ENCODE assay signal across 10 mouse cellular contexts in genomic region chr4:99182660-99183431, GRCm38 (mm10). TPM values are rescaled to one million over a fixed set of nuclear protein-coding genes. Genes with fewer than 3 reads are reported as not detected.
DNase-seq lines count a peak whose midpoint lies in the region; TF ChIP-seq lines count a peak whose summit lies in the region.
"Had no signal": no experiment of that assay in that cellular context is flagged by ENCODE, and none has a peak within 500 bp of the region (broad histone marks: within the 10 kb centered on the region; RNA-seq: fewer than 3 reads in every experiment).

No protein-coding gene starts in this region.

- no peak overlapping the region for H3K27ac ChIP-seq in cortical plate, adult 2 months (ENCODE audit: insufficient read depth, low read length)
- H3K27ac ChIP-seq: liver, embryonic 15.5 days had no signal

- TF ChIP-seq CTCF in cortical plate, adult 2 months (IDR thresholded peaks at IDR 0.05; ENCODE audit: extremely low read depth, insufficient read depth, low read length), result peak; percentile 24; the same call in 1 of the 2 replicates

- intact Hi-C loops in left cerebral cortex, postnatal 14 days (cut with DNase I), result loop anchor here (10.0 kb wide), 2 partner anchors 258 to 448 kb away; partner anchors contain the start of gene Usp1
- intact Hi-C loops in left cerebral cortex, postnatal 36 days (cut with DNase I), result loop anchor here (5.0 to 10.0 kb wide), 2 partner anchors 61 to 208 kb away; partner anchors contain the start of gene Dock7

- peak; percentile 29 to 54 for DNase-seq in left cerebral cortex, postnatal 14 days (ENCODE audit: low spot score in 2 of 2)
- no peak for DNase-seq in left cerebral cortex, postnatal 36 days (ENCODE audit: low spot score in 2 of 2)
- peak; percentile 63 for DNase-seq in MEL-GATA-1-ER (ENCODE audit: extremely low read depth, low read depth)
- peak; percentile 61 for DNase-seq in mesoderm, embryonic 11.5 days (ENCODE audit: low read depth, low spot score)
- no peak for DNase-seq in spleen, adult 12 weeks (ENCODE audit: low spot score)
- no peak for DNase-seq in right cerebral cortex, adult 2 months (ENCODE audit: low spot score in 2 of 2)
- no peak for DNase-seq in spleen, postnatal 10 days (ENCODE audit: low spot score in 2 of 2)
- DNase-seq: thymus, adult 18-20 months had no signal

- no peak for TF ChIP-seq POLR2A in cortical plate, adult 2 months (IDR thresholded peaks at IDR 0.05; ENCODE audit: extremely low read depth, insufficient read depth, low read length)

- no peak overlapping the region for H3K4me3 ChIP-seq in cortical plate, adult 2 months (ENCODE audit: insufficient read depth, low read length)
- H3K4me3 ChIP-seq: liver, embryonic 15.5 days had no signal

- H3K4me1 ChIP-seq in cortical plate, adult 2 months (ENCODE audit: control insufficient read depth, insufficient read depth, low read length), result no peaks in the 10 kb centered on the region
- H3K4me1 ChIP-seq: liver, embryonic 15.5 days had no signal

RNA-seq across cellular contexts. Expression of gene Atg4c, which starts 10.9 kb away (rescaled TPM):
- 10 to 100 TPM; 37.6 to 39.1 TPM for total RNA-seq in left cerebral cortex, postnatal 14 days (2021)
- 10 to 100 TPM; 42.4 to 45.2 TPM for total RNA-seq in left cerebral cortex, postnatal 36 days (2021)
- polyA plus RNA-seq in cortical plate, adult 2 months (2012; rRNA removed), result 37.9 and 38.3 TPM in 2 replicates

Comparison
In these comparisons a context has a peak if more than half of its experiments do, and no peak if none do; other contexts are left out.
1. DNase-seq: peak in left cerebral cortex, postnatal 14 days (2 of 2), MEL-GATA-1-ER (single experiment) and mesoderm, embryonic 11.5 days (single experiment); none in left cerebral cortex, postnatal 36 days (0 of 2), spleen, adult 12 weeks (single experiment), right cerebral cortex, adult 2 months (0 of 2) and spleen, postnatal 10 days (0 of 2).